Mouse (Mus musculus): ENCODE measurements at regions not wholly inside any gene's neighbourhood (a gene's known extent, or its start where the extent isn't known, plus 50 kb on each side); places are given as distances from the start of the nearest gene placed in this dataset.

DNA sequence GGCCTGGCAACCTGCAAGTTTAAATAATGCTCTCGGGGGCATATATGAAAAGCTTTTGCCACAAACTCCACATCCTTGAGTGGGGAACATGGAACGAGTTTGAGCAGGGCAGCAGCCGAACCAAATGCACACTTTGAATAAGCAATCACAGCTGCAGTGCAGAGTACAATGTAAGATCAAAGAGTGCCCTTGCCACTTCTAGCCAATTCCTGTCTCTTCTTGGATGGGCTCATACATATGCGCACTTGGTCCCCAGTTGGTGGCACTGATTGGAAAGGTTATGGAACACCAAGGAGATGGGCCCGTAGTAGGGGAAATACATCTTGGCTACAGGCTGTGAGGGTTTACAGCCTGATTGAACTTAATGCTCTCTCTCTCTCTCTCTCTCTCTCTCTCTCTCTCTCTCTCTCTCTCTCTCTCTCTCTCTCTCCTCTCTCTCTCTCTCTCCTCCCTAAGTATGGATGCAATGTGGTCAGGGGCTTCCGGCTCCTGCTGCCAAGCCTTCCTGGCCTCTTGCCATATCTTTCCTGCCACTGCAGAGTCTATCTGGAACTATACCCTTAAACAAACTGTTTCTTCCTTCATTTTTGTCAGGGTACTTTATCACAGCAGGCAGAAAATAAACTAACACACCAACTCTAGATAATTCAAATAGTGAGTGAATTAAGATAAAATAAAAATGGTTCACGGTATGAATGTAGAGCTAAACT, 88.6 kb upstream of the Mbnl3 start:
- no peak for DNase-seq (ENCODE audit: low read depth, low spot score)

DNA sequence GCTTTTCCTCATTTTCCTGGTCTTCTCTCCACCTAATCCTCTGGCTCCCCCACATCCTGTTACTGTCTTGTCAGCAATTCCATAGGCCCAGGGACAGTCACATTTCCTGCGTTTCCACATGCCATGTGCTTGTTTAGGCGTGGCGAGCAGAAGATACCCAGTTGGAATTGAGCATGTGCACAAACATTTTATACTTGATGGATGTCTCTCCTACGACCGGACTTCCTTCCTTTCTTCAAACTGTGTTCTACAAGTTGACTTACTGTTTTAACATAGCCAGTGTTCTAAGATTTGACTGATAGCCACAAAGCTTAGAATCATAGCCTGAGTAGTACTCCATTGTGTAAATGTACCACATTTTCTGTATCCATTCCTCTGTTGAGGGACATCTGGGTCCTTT, 86.0 kb upstream of the Mbnl3 start:
- DNase-seq (ENCODE audit: low read depth, low spot score) = no peak

DNA sequence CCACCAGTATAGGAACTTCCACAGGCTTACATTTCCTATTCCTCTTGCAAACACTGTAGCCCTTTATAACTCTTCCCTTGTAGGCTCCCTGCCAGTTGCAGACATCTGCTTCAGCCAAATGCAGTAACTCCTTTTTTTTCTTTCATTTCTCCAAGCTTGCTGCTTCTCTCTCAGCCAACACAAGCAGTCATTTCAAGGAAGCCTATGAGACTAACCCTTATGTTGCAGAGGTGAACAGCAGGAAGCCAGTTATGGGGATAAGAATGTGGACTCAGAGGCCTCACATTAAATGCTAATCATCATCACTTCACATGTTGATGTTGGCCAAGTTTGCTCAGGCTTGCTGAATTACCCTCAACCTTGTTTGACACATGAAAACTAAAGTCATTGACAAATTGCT, 71.9 kb upstream of the Mbnl3 start:
- peak; percentile 2 for DNase-seq (ENCODE audit: low read depth, low spot score)

DNA sequence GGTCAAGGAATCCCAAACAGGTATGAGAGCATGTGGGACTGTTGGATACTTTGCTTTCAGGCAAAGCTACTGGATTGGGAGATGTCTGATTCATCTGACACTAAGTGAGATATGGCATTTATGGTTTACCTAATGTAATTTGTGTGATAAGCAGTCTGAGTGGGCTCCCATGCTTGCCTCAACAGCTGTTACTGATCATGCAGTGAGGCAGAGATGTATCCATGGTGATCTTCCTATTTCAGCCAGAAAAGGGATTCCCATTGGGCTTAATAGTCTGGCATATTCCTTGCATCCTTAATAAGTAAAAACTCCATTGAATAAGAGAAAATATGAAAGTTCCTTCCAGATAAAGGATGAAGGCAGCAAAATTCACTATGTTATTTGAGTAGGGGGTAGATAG, 58.4 kb upstream of the Mbnl3 start:
- DNase-seq (ENCODE audit: low read depth, low spot score) = no peak
